Mouse (Mus musculus): ENCODE measurements around the gene Mrpl43. TPM values are rescaled to one million over a fixed set of nuclear protein-coding genes. Genes with fewer than 3 reads are reported as not detected.
A peak's percentile ranks its signal among the peaks of the same experiment; 100 is the strongest.

Gene Mrpl43
- total RNA-seq, 4 experiments from 2014 or later: 31.8 to 45.4 (median 39.1) TPM

DNA sequence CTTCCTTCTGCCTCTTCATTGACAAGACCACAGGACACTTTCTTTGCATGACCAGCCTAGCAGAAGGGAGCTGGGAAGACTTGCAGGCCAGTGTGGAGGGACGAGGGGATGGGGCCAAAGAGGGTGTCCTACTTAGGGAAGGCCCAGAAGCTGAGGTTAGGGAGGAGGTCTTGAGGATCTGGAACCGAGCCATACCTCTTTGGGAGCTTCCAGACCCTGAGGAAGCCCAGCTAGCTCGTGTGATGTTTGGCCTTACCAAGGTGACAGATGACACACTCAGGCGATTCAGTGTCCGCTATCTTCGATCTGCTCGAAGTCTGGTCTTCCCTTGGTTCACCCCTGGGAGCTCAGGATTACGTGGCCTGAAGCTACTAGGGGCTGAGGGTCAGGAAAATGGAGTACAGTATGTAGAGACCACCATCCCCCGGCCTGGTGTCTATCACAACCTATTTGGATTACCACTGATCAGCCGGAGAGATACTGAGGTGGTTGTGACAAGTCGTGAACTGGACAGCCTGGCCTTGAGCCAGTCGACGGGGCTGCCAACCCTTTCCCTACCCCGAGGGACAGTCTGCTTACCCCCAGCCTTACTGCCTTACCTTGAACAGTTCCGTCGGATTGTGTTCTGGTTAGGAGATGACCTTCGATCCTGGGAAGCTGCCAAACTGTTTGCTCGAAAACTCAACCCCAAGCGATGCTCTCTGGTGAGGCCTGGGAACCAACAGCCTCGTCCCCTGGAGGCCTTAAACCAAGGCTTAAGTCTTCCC is 1.4 kb upstream of the Mrpl43 start:
- DNase-seq (ENCODE audit: low spot score in 2 of 2): no peak

GRCm38 (mm10) chr19:45007021-45007420 is 779 bp upstream of the Mrpl43 start:
- DNase-seq (ENCODE audit: low spot score in 2 of 2): no peak

GRCm38 (mm10) chr19:45005444-45005843 is 798 bp downstream of the Mrpl43 start, which contains the start of gene Twnk:
Gene Twnk (plus strand): TSS chr19:45005663.
- no peak for DNase-seq (ENCODE audit: low spot score in 2 of 2)

GRCm38 (mm10) chr19:45003740-45004516 is 2.3 kb downstream of the Mrpl43 start:
- DNase-seq (ENCODE audit: low spot score in 2 of 2): no peak

DNA sequence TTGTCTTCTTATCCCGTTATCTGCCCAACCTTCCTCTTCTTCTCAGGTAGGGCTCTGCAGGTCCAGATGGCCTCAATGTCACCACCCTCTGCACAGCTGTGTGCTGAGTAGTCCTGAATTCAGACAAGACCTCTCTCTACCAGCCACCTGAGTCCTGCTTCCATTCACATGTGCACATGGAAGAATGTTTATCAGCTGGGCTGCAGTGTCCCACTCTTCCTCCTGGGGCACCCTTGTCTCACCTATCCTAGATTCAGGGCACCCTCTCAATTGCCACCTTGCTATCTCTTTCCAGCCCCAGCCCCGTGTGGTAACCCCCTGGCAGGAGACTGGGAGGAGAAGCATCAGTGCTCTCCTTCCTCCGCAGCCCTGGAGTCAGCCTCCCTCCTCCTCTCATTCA is 3.9 kb downstream of the Mrpl43 start:
- DNase-seq (ENCODE audit: low spot score in 2 of 2): no peak

- DNase-seq (ENCODE audit: low spot score in 2 of 2): no peak
Measured at GRCm38 (mm10) chr19:44999647-45000046, 6.6 kb downstream of the Mrpl43 start.

GRCm38 (mm10) chr19:44997786-44998185 is 8.5 kb downstream of the Mrpl43 start:
- DNase-seq (ENCODE audit: low spot score in 2 of 2): no peak

DNA sequence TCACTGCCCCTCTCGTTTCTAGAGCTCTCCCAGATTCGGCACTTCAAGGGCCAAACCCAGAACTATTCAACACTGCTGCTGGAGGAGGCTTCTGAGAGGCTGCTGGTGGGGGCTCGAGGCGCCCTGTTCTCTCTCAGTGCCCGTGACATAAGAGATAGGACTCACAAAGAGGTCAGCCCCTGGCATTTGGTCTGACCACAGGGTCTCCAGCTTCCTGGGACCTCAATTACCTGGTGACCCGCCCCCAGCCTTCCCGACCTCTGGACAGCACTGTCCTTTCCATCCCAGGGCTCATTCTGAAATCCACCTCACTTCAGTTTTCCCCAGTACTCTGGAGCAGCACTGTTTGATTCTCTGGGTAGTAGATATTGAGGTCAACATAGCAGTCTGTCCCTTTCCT is 13.5 kb downstream of the Mrpl43 start:
- peak in 1 of 2 experiments; percentile 6 for DNase-seq (ENCODE audit: low spot score in 2 of 2)

- DNase-seq (ENCODE audit: low spot score in 2 of 2): peak in 1 of 2 experiments; percentile 11
Measured at GRCm38 (mm10) chr19:44992246-44992645, 14.0 kb downstream of the Mrpl43 start.

DNA sequence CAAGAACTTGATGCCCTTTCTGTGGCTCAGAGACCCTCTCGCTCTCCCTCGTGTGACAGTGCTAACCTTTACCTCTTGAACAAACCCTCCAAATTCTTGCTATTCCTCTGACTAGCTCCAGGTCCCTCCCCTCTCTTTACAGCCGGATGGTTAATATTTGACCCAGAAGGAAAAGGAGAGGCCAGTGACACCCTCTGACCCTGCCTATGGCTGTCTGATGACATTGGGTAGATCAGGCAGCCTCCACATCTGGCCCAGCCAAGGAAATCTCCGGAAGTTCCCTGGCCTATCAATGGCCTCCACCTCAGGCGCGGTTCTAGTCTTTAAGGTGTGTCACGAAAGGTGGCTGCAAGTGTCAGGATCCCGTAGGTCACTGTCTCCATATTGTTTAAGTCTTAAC is 15.2 kb downstream of the Mrpl43 start:
- DNase-seq (ENCODE audit: low spot score in 2 of 2): peak in 1 of 2 experiments; percentile 3

DNA sequence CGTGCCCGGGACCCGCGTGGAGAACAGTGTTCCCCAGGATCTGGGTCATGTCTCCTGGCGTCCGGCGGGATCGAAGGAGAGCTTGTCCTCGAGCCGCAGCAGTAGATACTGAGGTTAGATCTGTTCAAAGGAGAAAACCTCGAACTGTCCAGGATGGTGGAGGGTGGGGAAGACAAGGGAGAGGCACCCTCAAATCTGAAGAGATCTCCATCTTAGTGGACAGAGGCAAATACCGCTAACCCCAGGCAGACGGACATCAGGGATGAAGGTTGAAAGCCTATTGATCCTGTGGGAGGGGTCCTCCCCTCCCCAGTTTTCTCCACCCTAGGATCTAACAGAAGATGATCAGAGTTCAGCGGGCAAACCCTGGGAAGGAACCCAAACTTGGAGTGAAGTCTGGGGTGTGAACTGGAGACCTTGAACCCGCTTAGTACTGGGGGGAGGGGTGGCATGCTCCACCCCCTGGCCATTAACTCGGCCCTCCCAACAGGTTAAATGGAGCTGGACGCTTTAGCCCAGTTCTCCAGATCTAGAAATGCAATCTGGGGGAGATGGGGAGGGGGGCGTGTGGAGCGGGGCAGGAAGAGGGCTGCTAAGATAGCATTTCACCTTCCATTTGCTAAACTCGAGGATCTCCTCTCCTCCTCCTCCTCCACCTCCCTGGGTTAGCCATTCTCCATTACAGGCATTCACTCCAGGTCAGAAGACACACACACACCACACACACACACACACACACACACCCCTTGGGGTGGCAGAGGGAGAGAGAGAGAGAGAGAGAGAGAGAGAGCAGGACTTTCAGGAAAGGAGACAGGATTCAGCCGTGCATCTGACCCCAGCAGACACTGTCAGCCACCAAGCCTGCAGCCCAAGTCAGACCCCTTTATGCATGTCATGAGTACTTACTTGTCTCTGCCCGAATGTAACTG is 16.4 kb downstream of the Mrpl43 start:
- peak in 1 of 2 experiments; percentile 6 for DNase-seq (ENCODE audit: low spot score in 2 of 2)

DNA sequence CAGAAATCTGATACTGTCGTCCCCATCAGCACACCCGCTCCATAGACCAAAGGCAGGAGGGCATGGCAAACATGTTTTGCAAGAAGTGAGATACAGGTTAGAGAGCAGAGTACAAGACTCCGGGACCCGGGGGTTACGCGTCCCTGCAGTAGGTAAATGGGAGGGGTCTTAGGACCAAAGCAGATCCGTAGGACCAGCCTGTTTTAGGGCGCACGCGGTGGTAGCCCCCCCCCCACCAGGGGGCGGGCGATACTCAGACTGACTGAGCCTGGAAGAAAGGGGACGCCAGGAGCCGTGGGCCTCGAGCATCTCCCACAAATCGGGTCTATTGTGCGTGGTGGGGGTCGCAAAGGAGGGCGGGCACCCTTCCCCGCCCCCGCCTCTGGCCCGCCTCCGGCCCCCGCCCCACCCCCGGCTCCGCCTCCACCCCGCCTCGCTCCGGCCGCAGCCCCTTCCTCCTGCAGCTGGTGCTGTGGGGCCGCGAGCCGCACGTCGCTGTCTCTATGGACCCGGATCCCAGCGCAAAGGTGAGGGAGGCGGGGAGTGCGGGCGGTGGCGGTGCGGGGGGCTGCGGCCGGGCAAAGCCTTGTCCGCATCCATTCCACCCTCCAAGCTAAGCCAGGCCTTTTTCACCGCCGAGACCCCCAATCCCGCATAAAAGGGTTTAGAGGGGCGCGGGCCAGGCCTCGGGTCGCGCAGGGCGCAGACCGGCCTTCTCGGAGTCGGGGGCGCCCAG is 17.2 kb downstream of the Mrpl43 start, which contains the start of gene Sema4g:
Gene Sema4g (plus strand): TSS at position 271 of the 736 bp plus-strand sequence.
- DNase-seq (ENCODE audit: low spot score in 2 of 2): peak in 1 of 2 experiments; percentile 7

DNA sequence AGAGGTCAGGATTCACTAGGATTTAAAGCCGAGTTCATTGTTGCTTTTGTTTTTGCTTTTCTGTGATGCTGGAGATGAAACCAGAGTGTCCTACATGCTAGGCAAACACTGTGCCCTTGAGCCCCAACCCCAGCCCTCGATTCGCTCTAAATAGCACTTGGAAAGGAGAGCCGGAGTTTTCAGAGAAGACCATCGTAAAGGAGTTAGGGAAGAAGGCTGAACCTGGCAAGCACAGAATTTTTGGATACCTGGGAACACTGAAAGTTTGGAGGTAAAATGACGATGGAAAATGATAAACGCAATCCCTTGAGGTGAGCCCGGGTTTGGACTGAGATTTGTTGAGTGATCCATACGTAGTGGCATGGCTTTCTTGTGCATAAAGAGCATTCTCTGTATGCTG is 17.9 kb downstream of the Mrpl43 start:
- DNase-seq (ENCODE audit: low spot score in 2 of 2): no peak

DNA sequence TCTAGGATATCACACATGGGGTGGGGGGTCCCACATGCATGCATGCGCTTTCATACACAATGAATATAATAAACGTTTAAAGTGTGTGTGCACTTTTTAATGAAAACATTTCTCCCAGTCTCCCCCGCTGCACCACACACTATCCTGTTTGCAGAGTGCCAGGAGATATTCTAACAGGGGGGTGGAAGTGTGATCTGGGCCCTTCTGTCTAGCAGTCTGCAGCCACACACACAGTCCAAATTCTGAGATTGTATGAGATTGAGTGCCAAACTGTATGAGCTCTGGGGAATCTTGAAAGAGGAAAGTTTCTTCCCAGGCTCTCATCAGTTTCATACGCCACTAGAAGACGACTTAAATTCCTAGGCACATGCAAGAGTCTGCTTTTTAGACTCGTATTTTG is 18.4 kb downstream of the Mrpl43 start:
- peak; percentile 56 to 66 for DNase-seq (ENCODE audit: low spot score in 2 of 2)

- peak in 1 of 2 experiments; percentile 5 for DNase-seq (ENCODE audit: low spot score in 2 of 2)
Measured at GRCm38 (mm10) chr19:44987004-44987403, 19.2 kb downstream of the Mrpl43 start.

DNA sequence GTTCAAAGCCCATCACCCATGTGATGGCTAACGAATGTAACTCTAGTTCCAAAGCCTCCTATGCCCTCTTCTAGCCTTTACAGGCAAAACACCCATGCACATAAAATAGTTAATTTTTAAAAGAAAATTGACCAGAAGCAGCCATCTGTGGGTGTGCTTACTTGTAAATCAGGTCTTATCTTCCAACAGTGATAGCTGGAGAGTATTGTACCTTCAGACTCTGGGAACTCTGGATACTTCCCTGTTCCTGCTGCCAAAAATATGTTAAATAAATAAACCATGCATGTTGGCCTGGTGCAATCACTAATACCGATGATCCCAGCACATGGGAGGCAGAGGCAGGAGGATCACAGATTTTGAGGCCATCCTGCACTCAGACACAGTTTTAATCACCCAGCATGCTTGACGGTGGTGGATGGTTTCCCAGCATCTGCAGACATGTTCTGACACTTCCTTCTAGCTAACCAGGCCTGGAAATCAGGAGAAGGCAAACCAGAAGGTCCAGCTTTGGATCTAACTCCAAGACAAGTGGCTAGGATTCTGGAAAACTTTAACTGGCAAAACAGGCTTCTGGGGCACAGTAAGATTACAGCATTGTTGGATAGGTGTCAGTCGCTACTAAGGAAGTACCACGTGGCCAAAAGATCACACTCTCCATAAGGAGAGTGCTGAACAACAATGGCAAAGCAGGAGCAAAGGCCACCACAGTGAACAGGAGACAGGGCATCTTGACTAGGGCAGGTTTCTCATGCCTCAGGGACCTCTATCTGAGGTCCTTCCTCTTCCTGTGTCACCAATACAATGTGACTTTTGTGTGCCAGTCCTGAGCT is 20.9 kb downstream of the Mrpl43 start:
- DNase-seq (ENCODE audit: low spot score in 2 of 2): no peak

DNA sequence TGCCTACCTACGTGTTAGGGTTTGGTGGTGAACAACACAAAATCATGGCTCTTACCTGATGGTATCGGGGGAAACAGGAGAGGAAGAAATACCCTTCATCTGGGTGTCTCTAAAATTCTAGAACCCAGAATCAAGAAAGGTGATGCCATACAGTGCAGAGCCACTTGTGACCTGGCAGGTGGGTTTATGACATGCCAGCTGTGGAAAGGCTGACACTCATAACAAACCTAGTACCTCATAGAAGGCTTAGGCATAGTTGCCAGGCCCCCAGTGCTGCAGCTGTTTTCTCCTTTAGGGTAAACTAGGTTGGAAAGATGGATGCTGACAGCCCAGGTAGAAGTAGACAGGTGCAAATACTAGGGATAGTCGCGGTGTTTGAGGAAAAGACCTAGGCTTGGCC is 21.8 kb downstream of the Mrpl43 start:
- DNase-seq (ENCODE audit: low spot score in 2 of 2): no peak

- no peak for DNase-seq (ENCODE audit: low spot score in 2 of 2)
Measured at GRCm38 (mm10) chr19:44983366-44983765, 22.9 kb downstream of the Mrpl43 start.

DNA sequence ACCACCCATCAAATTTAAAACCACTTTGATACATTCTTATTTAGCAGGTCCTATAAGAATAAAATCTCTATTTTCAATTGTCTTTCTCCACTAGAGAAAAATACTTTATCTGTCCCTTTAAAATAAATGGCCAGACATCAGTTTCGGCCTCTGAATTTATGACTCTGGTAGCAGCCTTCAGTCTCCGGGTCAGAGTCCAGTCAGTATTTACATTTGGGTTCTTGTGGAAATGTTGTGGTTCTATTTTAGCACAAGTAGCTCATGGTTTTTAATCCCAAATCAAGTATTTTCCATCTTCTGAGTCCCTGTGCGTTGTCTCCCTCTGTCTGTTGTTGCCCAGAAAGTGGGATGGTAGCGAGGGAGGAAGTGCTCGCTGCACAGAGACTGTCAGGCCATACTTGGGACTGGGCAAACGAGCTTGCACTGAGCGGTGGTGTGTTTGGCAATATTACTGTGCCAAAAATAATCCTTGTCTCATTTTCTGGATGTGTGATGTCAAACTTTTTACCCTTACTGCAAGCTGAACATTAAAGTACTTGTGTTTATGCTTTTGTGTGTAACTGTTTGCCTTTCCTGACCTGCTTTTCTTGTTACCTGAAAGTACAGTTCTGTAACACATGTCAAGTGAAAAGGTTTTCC is 23.6 kb downstream of the Mrpl43 start:
- no peak for DNase-seq (ENCODE audit: low spot score in 2 of 2)
